Mouse (Mus musculus): ENCODE data around the gene Olfr1427. TPM values are rescaled to one million over a fixed set of nuclear protein-coding genes. Genes with fewer than 3 reads are reported as not detected.

The Olfr1427 gene
- not detected in 2 replicates for polyA plus RNA-seq (2014; fragmentation: Nextera tagmentation; extraction: Ambion mirVana)

DNA sequence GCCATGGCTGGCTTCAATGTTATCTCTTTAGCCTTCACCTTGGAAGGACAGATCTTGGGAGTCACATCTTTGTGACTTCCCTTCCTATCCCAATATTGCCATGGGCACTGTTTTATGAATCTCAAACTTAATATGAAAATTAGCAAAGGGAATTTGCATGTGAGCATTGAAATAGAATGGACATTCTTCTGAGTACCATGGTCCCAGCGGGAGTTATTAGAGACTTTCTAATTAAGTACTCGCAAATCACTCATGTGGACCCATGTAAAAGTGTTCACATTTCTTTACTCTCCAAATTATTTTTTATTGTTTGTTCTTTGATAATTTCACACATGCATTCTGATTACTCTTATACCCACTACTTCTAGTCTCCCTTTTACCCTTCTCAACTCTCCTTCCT lies at the start of gene Olfr1427:
Gene Olfr1427 (minus strand): TSS at position 101 of the 400 bp plus-strand sequence.
- 95% methylated on average over 2 of the region's 2 CpGs for WGBS
- no peaks in the 10 kb centered on the region for H3K4me1 ChIP-seq (replicated peaks; ENCODE audit: control insufficient read depth, insufficient read depth, low read length)
- DNase-seq (ENCODE audit: low spot score): no peak
- H3K27ac ChIP-seq (ENCODE audit: low read depth): no peak within 1 kb of the TSS
- H3K4me2 ChIP-seq (ENCODE audit: low read length): no peak within 1 kb of the TSS
- no peaks in the 10 kb centered on the region for H3K9me3 ChIP-seq (ENCODE audit: control insufficient read depth, low read length)
- H3K27me3 ChIP-seq (replicated peaks; ENCODE audit: control insufficient read depth, insufficient read depth, low read length): no peaks in the 10 kb centered on the region
- no peak within 1 kb of the TSS for H3K4me3 ChIP-seq (ENCODE audit: low read depth, low read length)
- H3K9ac ChIP-seq (ENCODE audit: low read length): no peak within 1 kb of the TSS
- ATAC-seq (replicated peaks; ENCODE audit: low FRiP score, low TSS enrichment, low read depth): no peak
- no peaks in the 10 kb centered on the region for H3K36me3 ChIP-seq (ENCODE audit: control insufficient read depth, insufficient read depth, low read length)

DNA sequence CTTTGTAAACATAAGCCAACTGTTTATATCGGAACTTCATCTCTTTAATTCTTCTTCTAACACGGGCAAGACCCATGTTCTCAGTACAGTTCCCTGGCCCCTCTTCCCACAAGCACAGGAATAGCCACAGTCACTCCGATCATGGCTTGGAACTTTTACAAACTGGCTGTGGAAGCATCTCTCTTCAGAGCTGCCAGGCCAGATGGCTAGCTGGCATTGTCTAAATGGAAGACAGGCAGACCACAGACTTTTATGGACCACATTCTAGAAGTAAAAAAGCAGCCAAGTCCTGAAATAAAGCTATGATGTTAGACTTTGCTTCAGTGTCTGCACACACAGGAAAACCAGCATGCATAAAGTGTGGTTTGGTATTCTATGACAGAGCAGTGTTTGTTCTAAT lies 42.3 kb upstream of the Olfr1427 start:
- no peaks in the 10 kb centered on the region for H3K9me3 ChIP-seq (ENCODE audit: control insufficient read depth, low read length)
- DNase-seq (ENCODE audit: low spot score) (no peak), ATAC-seq (replicated peaks; ENCODE audit: low FRiP score, low TSS enrichment, low read depth) (no peak)
- H3K4me1 ChIP-seq (replicated peaks; ENCODE audit: control insufficient read depth, insufficient read depth, low read length): no peaks in the 10 kb centered on the region
- no peaks in the 10 kb centered on the region for H3K36me3 ChIP-seq (ENCODE audit: control insufficient read depth, insufficient read depth, low read length)
- no peak overlapping the region for H3K27ac ChIP-seq (ENCODE audit: low read depth)
- H3K9ac ChIP-seq (ENCODE audit: low read length): no peak overlapping the region
- WGBS: 78% methylated on average over 3 of the region's 3 CpGs
- no peaks in the 10 kb centered on the region for H3K27me3 ChIP-seq (replicated peaks; ENCODE audit: control insufficient read depth, insufficient read depth, low read length)
- no peak overlapping the region for H3K4me2 ChIP-seq (ENCODE audit: low read length)
- no peak overlapping the region for H3K4me3 ChIP-seq (ENCODE audit: low read depth, low read length)

DNA sequence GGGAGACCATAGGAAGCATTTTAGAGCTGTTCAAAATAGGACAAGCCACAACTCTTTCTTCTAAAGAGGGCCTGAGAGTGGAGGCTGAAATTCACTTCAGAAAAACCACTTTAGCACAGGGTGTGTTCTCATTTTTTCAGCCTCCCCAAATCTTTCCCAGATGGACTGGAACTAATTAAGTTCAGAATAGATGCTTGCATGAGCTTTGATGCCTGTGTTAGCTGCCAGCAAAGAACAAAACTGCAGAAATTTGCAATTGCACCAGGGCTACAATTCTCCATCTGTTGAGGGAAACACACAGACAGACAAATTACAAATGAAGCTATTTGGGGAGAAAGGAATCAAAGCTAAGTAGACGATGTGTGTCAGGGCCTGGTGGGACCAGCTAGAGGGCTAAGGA lies 40.2 kb upstream of the Olfr1427 start:
- H3K4me1 ChIP-seq (replicated peaks; ENCODE audit: control insufficient read depth, insufficient read depth, low read length): no peaks in the 10 kb centered on the region
- ATAC-seq (replicated peaks; ENCODE audit: low FRiP score, low TSS enrichment, low read depth) (no peak), DNase-seq (ENCODE audit: low spot score) (no peak)
- no peak overlapping the region for H3K9ac ChIP-seq (ENCODE audit: low read length)
- no peak overlapping the region for H3K27ac ChIP-seq (ENCODE audit: low read depth)
- 67% methylated on average over 1 of the region's 1 CpGs for WGBS
- H3K9me3 ChIP-seq (ENCODE audit: control insufficient read depth, low read length): no peaks in the 10 kb centered on the region
- H3K4me2 ChIP-seq (ENCODE audit: low read length): no peak overlapping the region
- no peaks in the 10 kb centered on the region for H3K36me3 ChIP-seq (ENCODE audit: control insufficient read depth, insufficient read depth, low read length)
- no peak overlapping the region for H3K4me3 ChIP-seq (ENCODE audit: low read depth, low read length)
- no peaks in the 10 kb centered on the region for H3K27me3 ChIP-seq (replicated peaks; ENCODE audit: control insufficient read depth, insufficient read depth, low read length)

DNA sequence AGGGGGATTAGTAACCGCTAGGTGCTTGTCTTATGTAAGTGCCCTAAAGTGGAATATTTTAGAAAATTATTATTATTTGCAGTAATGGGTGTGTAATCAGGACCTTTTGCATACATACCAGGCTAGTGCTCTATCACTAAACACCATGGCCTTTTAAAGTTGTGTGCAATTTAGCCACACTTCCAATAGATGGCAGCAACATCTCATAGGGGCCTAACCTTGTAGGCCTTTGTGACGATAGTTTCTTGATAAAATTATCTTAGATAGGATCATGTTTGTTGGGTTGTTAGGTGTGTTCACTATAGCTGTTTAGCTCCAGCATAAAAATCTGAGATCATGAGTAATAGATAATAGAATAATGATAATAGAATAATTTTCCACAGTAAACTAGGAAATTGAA lies 31.2 kb upstream of the Olfr1427 start:
- ATAC-seq (replicated peaks; ENCODE audit: low FRiP score, low TSS enrichment, low read depth): peak; percentile 60; the same call in 1 of the 2 replicates
- 30% methylated on average over 2 of the region's 2 CpGs for WGBS
- Histone ChIP-seq H3K27ac (ENCODE audit: low read depth) (no peak overlapping the region), H3K9ac (ENCODE audit: low read length) (no peak overlapping the region), H3K27me3 (replicated peaks; ENCODE audit: control insufficient read depth, insufficient read depth, low read length) (no peaks in the 10 kb centered on the region), H3K4me1 (replicated peaks; ENCODE audit: control insufficient read depth, insufficient read depth, low read length) (no peaks in the 10 kb centered on the region), H3K9me3 (ENCODE audit: control insufficient read depth, low read length) (no peaks in the 10 kb centered on the region), H3K36me3 (ENCODE audit: control insufficient read depth, insufficient read depth, low read length) (no peaks in the 10 kb centered on the region), H3K4me3 (ENCODE audit: low read depth, low read length) (no peak overlapping the region), H3K4me2 (ENCODE audit: low read length) (no peak overlapping the region)
- DNase-seq (ENCODE audit: low spot score): no peak

DNA sequence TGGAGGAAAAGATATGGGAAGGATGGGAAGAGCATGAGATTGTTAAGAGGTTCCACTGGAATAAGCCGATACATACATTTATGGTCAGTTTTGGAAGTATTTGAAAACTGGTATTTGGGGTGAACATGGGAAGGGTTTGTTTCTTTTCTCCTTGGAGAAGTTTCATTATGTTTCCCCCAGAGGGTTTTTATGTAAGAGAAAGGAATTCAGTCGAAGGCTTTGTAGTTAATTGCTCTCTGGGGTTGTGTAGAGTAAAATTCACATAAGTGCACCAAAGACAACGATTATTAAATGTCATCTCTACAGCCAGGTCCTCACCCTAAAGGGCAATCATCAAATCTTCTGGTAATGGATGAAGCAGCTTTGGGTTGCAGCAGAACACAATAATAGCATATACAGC lies 20.0 kb upstream of the Olfr1427 start, which contains the start of gene Olfr76:
Gene Olfr76 (minus strand): TSS at position 101 of the 400 bp plus-strand sequence.
- H3K9ac ChIP-seq (ENCODE audit: low read length): no peak within 1 kb of the TSS
- no peaks in the 10 kb centered on the region for H3K4me1 ChIP-seq (replicated peaks; ENCODE audit: control insufficient read depth, insufficient read depth, low read length)
- H3K36me3 ChIP-seq (ENCODE audit: control insufficient read depth, insufficient read depth, low read length): no peaks in the 10 kb centered on the region
- no peak within 1 kb of the TSS for H3K4me3 ChIP-seq (ENCODE audit: low read depth, low read length)
- no peak within 1 kb of the TSS for H3K27ac ChIP-seq (ENCODE audit: low read depth)
- no peaks in the 10 kb centered on the region for H3K9me3 ChIP-seq (ENCODE audit: control insufficient read depth, low read length)
- DNase-seq (ENCODE audit: low spot score): no peak
- ATAC-seq (replicated peaks; ENCODE audit: low FRiP score, low TSS enrichment, low read depth): no peak
- WGBS: 69% methylated on average over 3 of the region's 3 CpGs
- no peak within 1 kb of the TSS for H3K4me2 ChIP-seq (ENCODE audit: low read length)
- no peaks in the 10 kb centered on the region for H3K27me3 ChIP-seq (replicated peaks; ENCODE audit: control insufficient read depth, insufficient read depth, low read length)

DNA sequence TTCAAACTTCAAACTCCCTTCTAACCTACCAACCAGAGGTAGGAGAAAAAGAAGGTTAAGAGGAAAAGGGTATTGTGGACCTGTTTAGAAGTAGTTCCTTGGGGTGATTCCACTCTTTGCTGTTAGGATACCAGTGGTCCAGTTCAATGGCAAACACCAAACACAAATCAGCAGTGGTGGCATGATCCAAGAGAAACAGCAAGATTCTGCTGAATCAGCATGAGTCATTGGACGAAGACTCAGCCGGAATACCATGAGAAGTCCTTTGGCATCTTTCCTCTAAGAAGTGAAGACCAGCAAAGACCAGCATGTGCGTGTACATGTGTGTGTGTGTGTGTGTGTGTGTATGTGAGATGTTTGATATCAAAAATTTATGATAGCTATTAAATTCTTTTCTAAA lies 13.3 kb upstream of the Olfr1427 start:
- DNase-seq (ENCODE audit: low spot score): no peak
- Histone ChIP-seq H3K9ac (ENCODE audit: low read length) (no peak overlapping the region), H3K4me3 (ENCODE audit: low read depth, low read length) (no peak overlapping the region), H3K27me3 (replicated peaks; ENCODE audit: control insufficient read depth, insufficient read depth, low read length) (no peaks in the 10 kb centered on the region), H3K27ac (ENCODE audit: low read depth) (no peak overlapping the region), H3K9me3 (ENCODE audit: control insufficient read depth, low read length) (no peaks in the 10 kb centered on the region), H3K4me2 (ENCODE audit: low read length) (no peak overlapping the region), H3K4me1 (replicated peaks; ENCODE audit: control insufficient read depth, insufficient read depth, low read length) (no peaks in the 10 kb centered on the region), H3K36me3 (ENCODE audit: control insufficient read depth, insufficient read depth, low read length) (no peaks in the 10 kb centered on the region)
- ATAC-seq (replicated peaks; ENCODE audit: low FRiP score, low TSS enrichment, low read depth): no peak
- WGBS: 92% methylated on average over 3 of the region's 3 CpGs

DNA sequence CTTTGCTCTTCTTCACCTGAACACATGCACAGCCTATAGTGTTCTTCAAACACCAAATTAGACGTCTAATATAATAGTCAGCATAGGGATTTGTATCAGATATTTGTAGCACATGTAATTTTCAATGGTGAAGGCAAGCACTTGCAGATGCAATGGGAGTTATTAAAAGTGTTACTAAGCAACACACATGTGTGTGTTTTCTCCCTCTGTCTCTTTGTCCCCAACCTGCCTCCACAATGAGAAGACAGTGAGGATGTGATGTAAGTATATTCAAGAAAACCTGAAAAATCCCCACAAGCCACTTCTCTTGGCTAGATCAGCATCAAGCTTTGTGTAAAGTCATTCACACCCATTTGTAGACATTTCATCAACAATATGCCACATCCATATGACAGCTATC lies 12.7 kb upstream of the Olfr1427 start, which contains the start of gene Olfr1428:
Gene Olfr1428 (minus strand): TSS at position 101 of the 400 bp plus-strand sequence.
- Histone ChIP-seq H3K27ac (ENCODE audit: low read depth) (no peak within 1 kb of the TSS), H3K4me1 (replicated peaks; ENCODE audit: control insufficient read depth, insufficient read depth, low read length) (no peaks in the 10 kb centered on the region), H3K36me3 (ENCODE audit: control insufficient read depth, insufficient read depth, low read length) (no peaks in the 10 kb centered on the region), H3K4me3 (ENCODE audit: low read depth, low read length) (no peak within 1 kb of the TSS), H3K9me3 (ENCODE audit: control insufficient read depth, low read length) (no peaks in the 10 kb centered on the region), H3K9ac (ENCODE audit: low read length) (no peak within 1 kb of the TSS), H3K27me3 (replicated peaks; ENCODE audit: control insufficient read depth, insufficient read depth, low read length) (no peaks in the 10 kb centered on the region), H3K4me2 (ENCODE audit: low read length) (no peak within 1 kb of the TSS)
- DNase-seq (ENCODE audit: low spot score) (no peak), ATAC-seq (replicated peaks; ENCODE audit: low FRiP score, low TSS enrichment, low read depth) (no peak)
- 76% methylated on average over 1 of the region's 1 CpGs for WGBS

DNA sequence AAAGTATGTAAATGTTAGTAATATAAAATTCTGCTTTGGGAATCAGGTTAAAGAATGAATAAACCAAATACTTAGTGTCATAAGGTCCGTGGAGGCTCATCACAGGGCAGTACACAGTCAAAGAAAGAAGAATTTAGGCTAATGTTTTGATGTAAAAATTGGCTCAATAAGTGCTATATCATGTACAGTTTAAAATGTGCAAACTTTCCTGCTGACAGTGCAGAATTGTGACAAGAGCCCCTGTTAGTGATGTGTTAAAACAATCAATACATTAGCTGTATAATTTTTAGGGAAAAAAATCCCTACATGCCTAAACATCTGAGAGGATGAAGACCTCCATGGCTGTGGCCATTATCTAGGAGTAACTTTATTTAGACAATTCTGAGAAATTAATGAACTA lies 10.7 kb upstream of the Olfr1427 start:
- H3K9me3 ChIP-seq (ENCODE audit: control insufficient read depth, low read length): no peaks in the 10 kb centered on the region
- WGBS: 50% methylated on average over 1 of the region's 1 CpGs

DNA sequence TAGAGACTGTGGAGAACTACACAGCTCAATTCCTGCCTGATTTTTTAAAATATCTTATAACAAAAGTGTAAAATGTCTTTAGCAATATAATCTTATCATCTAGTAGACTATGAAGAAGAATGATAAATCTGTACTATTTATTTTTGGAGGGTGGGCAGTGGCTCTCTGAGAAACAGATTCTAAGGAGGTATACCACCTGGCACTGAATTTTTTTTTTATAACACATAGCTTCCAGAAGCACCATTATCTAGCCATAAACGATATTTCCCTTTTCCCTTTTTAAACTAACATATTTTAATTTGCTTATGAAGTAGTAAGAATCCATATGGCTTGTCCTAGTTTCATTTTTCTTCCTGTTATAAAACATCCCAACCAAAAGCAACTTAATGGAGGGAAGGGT lies 1.4 kb upstream of the Olfr1427 start:
- H3K27ac ChIP-seq (ENCODE audit: low read depth): no peak overlapping the region
- no peaks in the 10 kb centered on the region for H3K36me3 ChIP-seq (ENCODE audit: control insufficient read depth, insufficient read depth, low read length)
- no peaks in the 10 kb centered on the region for H3K4me1 ChIP-seq (replicated peaks; ENCODE audit: control insufficient read depth, insufficient read depth, low read length)
- no peak overlapping the region for H3K4me2 ChIP-seq (ENCODE audit: low read length)
- no peaks in the 10 kb centered on the region for H3K9me3 ChIP-seq (ENCODE audit: control insufficient read depth, low read length)
- H3K9ac ChIP-seq (ENCODE audit: low read length): no peak overlapping the region
- no peak for ATAC-seq (replicated peaks; ENCODE audit: low FRiP score, low TSS enrichment, low read depth)
- WGBS: 55% methylated on average over 1 of the region's 1 CpGs
- H3K27me3 ChIP-seq (replicated peaks; ENCODE audit: control insufficient read depth, insufficient read depth, low read length): no peaks in the 10 kb centered on the region
- no peak for DNase-seq (ENCODE audit: low spot score)
- H3K4me3 ChIP-seq (ENCODE audit: low read depth, low read length): no peak overlapping the region

More for the DNA sequence above, 10.7 kb upstream of the Olfr1427 start:
- no peak overlapping the region for H3K4me3 ChIP-seq (ENCODE audit: low read depth, low read length)
- H3K4me2 ChIP-seq (ENCODE audit: low read length): no peak overlapping the region
- no peaks in the 10 kb centered on the region for H3K4me1 ChIP-seq (replicated peaks; ENCODE audit: control insufficient read depth, insufficient read depth, low read length)
- no peaks in the 10 kb centered on the region for H3K36me3 ChIP-seq (ENCODE audit: control insufficient read depth, insufficient read depth, low read length)
- ATAC-seq (replicated peaks; ENCODE audit: low FRiP score, low TSS enrichment, low read depth) (no peak), DNase-seq (ENCODE audit: low spot score) (no peak)
- no peak overlapping the region for H3K9ac ChIP-seq (ENCODE audit: low read length)
- no peaks in the 10 kb centered on the region for H3K27me3 ChIP-seq (replicated peaks; ENCODE audit: control insufficient read depth, insufficient read depth, low read length)
- H3K27ac ChIP-seq (ENCODE audit: low read depth): no peak overlapping the region
